Mouse (Mus musculus): ENCODE measurements around the gene Slc35b2.

The Slc35b2 gene

GRCm38 (mm10) chr17:45546941-45547340, 16.7 kb upstream of the Slc35b2 start:
- no peak for DNase-seq

GRCm38 (mm10) chr17:45547461-45548190, 16.0 kb upstream of the Slc35b2 start:
- no peak for DNase-seq

- no peak for DNase-seq
Observed at GRCm38 (mm10) chr17:45548541-45549512, 14.8 kb upstream of the Slc35b2 start.

GRCm38 (mm10) chr17:45549617-45550181, 14.0 kb upstream of the Slc35b2 start, which contains the start of gene Tmem151b:
Gene Tmem151b (minus strand): TSS chr17:45549677.
- peak in 1 of 2 experiments; percentile 52 for DNase-seq

- no peak for DNase-seq
Observed at GRCm38 (mm10) chr17:45550253-45550652, 13.4 kb upstream of the Slc35b2 start.

- no peak for DNase-seq
Observed at GRCm38 (mm10) chr17:45551249-45551796, 12.4 kb upstream of the Slc35b2 start.

- DNase-seq: peak; percentile 79 to 88
Observed at GRCm38 (mm10) chr17:45551816-45552451, 11.7 kb upstream of the Slc35b2 start.

GRCm38 (mm10) chr17:45553065-45553464, 10.6 kb upstream of the Slc35b2 start:
- DNase-seq: no peak

- no peak for DNase-seq
Observed at GRCm38 (mm10) chr17:45554420-45554819, 9.3 kb upstream of the Slc35b2 start.

- DNase-seq: peak; percentile 97 to 99
Observed at GRCm38 (mm10) chr17:45555452-45556106, 8.1 kb upstream of the Slc35b2 start, which contains the start of gene Nfkbie. Gene Nfkbie (plus strand): TSS chr17:45555703.

GRCm38 (mm10) chr17:45556107-45556489, 7.6 kb upstream of the Slc35b2 start:
- no peak for DNase-seq

GRCm38 (mm10) chr17:45556514-45557245, 7.0 kb upstream of the Slc35b2 start:
- DNase-seq: no peak

- no peak for DNase-seq
Observed at GRCm38 (mm10) chr17:45557246-45557824, 6.3 kb upstream of the Slc35b2 start.

GRCm38 (mm10) chr17:45557998-45558862, 5.4 kb upstream of the Slc35b2 start:
- no peak for DNase-seq

GRCm38 (mm10) chr17:45559732-45560525, 3.7 kb upstream of the Slc35b2 start:
- DNase-seq: no peak

- DNase-seq: no peak
Observed at GRCm38 (mm10) chr17:45563216-45563615, 458 bp upstream of the Slc35b2 start.

- peak in 1 of 2 experiments; percentile 41 for DNase-seq
Observed at GRCm38 (mm10) chr17:45564531-45565084, 934 bp downstream of the Slc35b2 start.

- DNase-seq: no peak
Observed at GRCm38 (mm10) chr17:45565103-45565502, 1.4 kb downstream of the Slc35b2 start.

GRCm38 (mm10) chr17:45566031-45566359, 2.3 kb downstream of the Slc35b2 start:
- DNase-seq: no peak
